Mouse (Mus musculus): Measurements from ENCODE around the gene Gps1.
"Not testable (repeated sequence)": the region's sequence is repeated elsewhere in the genome, so short reads cannot be mapped to it uniquely, and the experiment has no call there.

The Gps1 gene

GRCm38 (mm10) chr11:120784064-120784791 lies at the start of gene Gps1, which contains the start of gene Rfng:
Gene Gps1 (plus strand): TSS chr11:120784272.
Gene Rfng (minus strand): TSS chr11:120784207.
- in situ Hi-C loops (cut with MseI, MboI): no loop called here

GRCm38 (mm10) chr11:120736424-120736823 lies 47.6 kb upstream of the Gps1 start:
- in situ Hi-C loops (cut with MseI, MboI): no loop called here

GRCm38 (mm10) chr11:120740981-120741380 lies 43.1 kb upstream of the Gps1 start:
- in situ Hi-C loops (cut with MseI, MboI): no loop called here

DNA sequence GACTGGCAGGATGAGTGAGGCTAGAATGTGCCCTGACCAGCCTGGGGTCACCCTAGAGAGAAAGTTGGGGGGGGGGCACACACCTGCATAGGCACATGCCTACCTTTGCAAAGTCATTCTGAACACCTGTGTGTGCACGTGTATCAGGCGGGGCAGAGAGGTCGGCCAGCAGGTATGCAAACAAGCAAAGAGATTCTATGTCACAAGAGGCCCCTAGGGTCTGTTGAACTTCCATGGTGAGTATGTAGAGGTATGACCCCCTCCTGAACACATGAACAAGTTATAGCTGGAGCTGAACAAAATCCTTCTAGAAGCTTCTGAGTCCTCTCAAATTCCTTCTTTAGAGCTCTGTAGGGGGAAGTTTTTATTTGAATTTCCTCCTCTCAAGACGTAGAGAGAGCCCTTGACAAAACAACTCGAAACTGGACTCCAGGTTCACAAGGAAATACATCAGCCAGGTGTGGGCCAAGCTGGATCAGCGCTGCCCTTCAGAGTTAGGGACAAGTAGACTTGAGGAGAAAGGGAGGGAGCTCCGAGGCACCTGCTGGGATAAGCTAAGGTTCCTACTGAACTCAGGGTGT lies 39.9 kb upstream of the Gps1 start:
- in situ Hi-C loops (cut with MseI, MboI): no loop called here

DNA sequence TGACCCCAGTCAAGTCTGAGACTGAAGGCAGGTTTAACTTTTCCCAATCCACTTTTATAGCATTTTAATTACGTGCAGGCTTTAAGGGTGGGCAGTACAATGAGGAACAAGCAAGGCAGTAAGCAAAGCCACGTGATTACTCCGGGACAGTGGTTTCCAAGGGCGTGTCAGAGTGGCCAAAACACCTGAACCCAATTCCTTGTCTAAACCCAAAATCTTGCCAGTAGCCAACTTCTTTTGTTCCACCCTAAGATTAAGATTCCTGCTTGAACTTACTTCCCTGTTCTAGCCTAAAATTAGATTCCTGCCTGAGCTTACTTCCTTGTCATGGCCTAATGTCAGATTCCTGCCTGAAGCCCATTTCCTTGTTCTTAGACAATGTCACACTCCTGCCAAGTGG lies 36.1 kb upstream of the Gps1 start:
- in situ Hi-C loops (cut with MseI, MboI): no loop called here

- in situ Hi-C loops (cut with MseI, MboI): no loop called here
Measured at GRCm38 (mm10) chr11:120749430-120749829, 34.6 kb upstream of the Gps1 start.

DNA sequence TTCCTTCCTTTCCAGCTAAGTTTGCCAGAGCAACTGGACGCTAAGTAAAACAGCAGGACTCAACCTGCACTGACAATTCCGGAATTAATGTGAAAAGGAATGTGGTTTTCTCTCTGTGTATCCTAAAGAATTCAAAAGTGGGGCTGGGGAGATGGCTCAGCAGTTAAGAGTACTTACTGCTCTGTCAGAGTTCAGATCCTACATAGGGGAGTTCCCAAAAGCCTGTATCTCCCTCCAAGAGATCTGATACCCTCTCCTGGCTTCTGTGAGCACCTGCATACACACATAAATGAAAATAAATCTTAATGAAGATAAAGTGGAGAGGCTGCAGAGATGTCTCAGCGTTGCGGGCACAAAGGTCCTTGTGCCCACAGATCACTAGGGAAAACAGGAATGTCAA lies 32.5 kb upstream of the Gps1 start:
- in situ Hi-C loops (cut with MseI, MboI): no loop called here

GRCm38 (mm10) chr11:120760236-120760635 lies 23.8 kb upstream of the Gps1 start:
- in situ Hi-C loops (cut with MseI, MboI): no loop called here

GRCm38 (mm10) chr11:120761811-120762671 lies 22.0 kb upstream of the Gps1 start:
- in situ Hi-C loops (cut with MseI, MboI): no loop called here

DNA sequence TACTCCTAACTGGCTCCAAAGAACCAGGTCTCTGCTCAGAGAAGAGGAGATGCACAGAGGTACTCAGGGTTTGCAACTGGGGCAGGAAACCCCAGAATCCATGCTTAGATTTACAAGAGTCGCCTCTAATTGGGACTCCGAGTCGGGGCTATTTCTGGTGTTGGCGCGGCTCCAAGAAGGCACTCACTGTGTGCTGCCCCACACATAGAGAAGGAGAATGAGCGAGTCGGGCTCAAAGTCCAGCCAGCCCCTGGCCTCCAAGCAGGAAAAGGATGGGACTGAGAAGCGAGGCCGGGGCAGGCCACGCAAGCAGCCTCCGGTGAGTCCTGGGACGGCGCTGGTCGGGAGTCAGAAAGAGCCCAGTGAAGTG lies 21.4 kb upstream of the Gps1 start, which contains the start of gene Hmga1b:
Hmga1b (plus strand) TSS at position 123 of the 370 bp plus-strand sequence.
- in situ Hi-C loops (cut with MseI, MboI): not testable (repeated sequence)

- in situ Hi-C loops (cut with MseI, MboI): not testable (repeated sequence)
Measured at GRCm38 (mm10) chr11:120763121-120763999, 20.7 kb upstream of the Gps1 start.

GRCm38 (mm10) chr11:120767023-120767422 lies 17.0 kb upstream of the Gps1 start:
- in situ Hi-C loops (cut with MseI, MboI): not testable (repeated sequence)

DNA sequence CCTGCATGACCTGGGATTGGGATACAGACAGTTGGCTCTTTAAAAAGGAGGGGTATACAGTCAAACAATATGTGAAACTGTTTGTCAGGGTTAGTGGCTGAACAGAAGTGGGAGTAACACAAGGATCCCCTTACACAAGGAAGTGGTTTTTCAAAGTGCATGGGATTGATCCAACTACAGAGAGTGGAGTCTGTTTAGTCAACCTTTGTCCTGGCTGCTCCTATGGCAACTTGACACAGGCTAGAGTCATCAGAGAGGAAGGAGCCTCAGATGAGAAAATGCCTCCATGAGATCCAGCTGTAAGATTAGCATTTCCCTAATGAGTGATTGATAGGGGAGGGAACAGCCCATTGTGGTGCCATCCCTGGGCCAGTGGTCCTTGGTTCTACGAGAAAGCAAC lies 15.9 kb upstream of the Gps1 start:
- in situ Hi-C loops (cut with MseI, MboI): no loop called here

- in situ Hi-C loops (cut with MseI, MboI): no loop called here
Measured at GRCm38 (mm10) chr11:120772749-120773148, 11.3 kb upstream of the Gps1 start.

- in situ Hi-C loops (cut with MseI, MboI): no loop called here
Measured at GRCm38 (mm10) chr11:120773463-120774190, 10.4 kb upstream of the Gps1 start.

GRCm38 (mm10) chr11:120775774-120776469 lies 8.2 kb upstream of the Gps1 start:
- in situ Hi-C loops (cut with MseI, MboI): loop anchor here (5.0 kb wide), 1 partner anchor 49 kb away; the partner anchor contains the start of gene Dcxr (in 2 of the 2)

DNA sequence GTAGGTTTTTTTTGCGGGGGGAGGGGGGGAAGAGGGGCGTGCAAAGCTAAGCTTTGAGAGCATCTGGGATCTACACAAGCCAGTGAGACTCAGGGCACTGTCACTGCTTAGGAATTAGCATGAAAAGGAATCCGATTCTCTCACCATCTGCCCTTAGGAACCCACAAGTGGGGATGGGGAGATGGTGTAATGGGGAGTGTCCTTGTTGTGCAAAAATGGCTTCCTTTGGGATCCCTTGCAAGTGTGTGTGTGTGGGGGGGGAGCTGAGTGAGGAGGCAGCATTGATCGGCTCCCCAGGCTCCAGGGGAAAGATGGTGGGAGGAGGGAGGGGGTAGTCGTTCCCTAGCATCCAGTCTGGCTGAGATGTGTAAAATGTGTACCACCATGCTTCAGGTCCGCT lies 6.9 kb upstream of the Gps1 start:
- in situ Hi-C loops (cut with MseI, MboI): loop anchor here (5.0 kb wide), 1 partner anchor 50 kb away; the partner anchor contains the start of gene Dcxr (in 2 of the 2)

GRCm38 (mm10) chr11:120779876-120780275 lies 4.2 kb upstream of the Gps1 start:
- in situ Hi-C loops (cut with MseI, MboI): loop anchor here (5.0 kb wide), 1 partner anchor 53 kb away; the partner anchor contains the start of gene Dcxr (in 2 of the 2)

- in situ Hi-C loops (cut with MseI, MboI): not testable (repeated sequence)
Measured at GRCm38 (mm10) chr11:120781361-120781760, 2.7 kb upstream of the Gps1 start.

All from mouse trophoblast stem cell (cell line).